Comparison of ENCODE assay signal across 8 mouse cellular contexts in genomic region chr11:106032074-106032473, GRCm38 (mm10). TPM values are rescaled to one million over a fixed set of nuclear protein-coding genes. Genes with fewer than 3 reads are reported as not detected.
DNase-seq lines count a peak whose midpoint lies in the region; ATAC-seq lines count a peak whose summit lies in the region.
"Not testable (repeated sequence)": the region's sequence is repeated elsewhere in the genome, so short reads cannot be mapped to it uniquely, and the experiment has no call there.
"Had no signal": no experiment of that assay in that cellular context is flagged by ENCODE, and none has a peak within 500 bp of the region (broad histone marks: within the 10 kb centered on the region; RNA-seq: fewer than 3 reads in every experiment).

No protein-coding gene starts in this region.

- H3K27me3 ChIP-seq in forebrain, embryonic 13.5 days; heart, embryonic 15.5 days; intestine, embryonic 16.5 days (replicated peaks; ENCODE audit: control insufficient read depth, insufficient read depth, low read length); limb, embryonic 13.5 days; lung, embryonic 16.5 days (ENCODE audit: control insufficient read depth, insufficient read depth, low read depth, low read length); neural tube, embryonic 13.5 days: not testable (repeated sequence)

- H3K4me1 ChIP-seq in forebrain, embryonic 13.5 days; heart, embryonic 15.5 days (replicated peaks); intestine, embryonic 16.5 days (ENCODE audit: control insufficient read depth, insufficient read depth, low read length); limb, embryonic 13.5 days; lung, embryonic 16.5 days (replicated peaks; ENCODE audit: control insufficient read depth, insufficient read depth, low read length): not testable (repeated sequence)
- H3K4me1 ChIP-seq in neural tube, embryonic 13.5 days (replicated peaks) = peaks cover 16% of the 10 kb centered on the region

- H3K9me3 ChIP-seq in forebrain, embryonic 13.5 days (replicated peaks); heart, embryonic 15.5 days (replicated peaks); intestine, embryonic 16.5 days (ENCODE audit: control insufficient read depth, low read length); limb, embryonic 13.5 days; lung, embryonic 16.5 days (ENCODE audit: control insufficient read depth, low read length); neural tube, embryonic 13.5 days: not testable (repeated sequence)

- H3K4me2 ChIP-seq in forebrain, embryonic 13.5 days = peak overlapping the region; percentile 39; the same call in 1 of the 2 replicates
- H3K4me2 ChIP-seq in heart, embryonic 15.5 days = peak overlapping the region; percentile 48
- H3K4me2 ChIP-seq in intestine, embryonic 16.5 days (ENCODE audit: low read depth, low read length); limb, embryonic 13.5 days (replicated peaks): not testable (repeated sequence)
- H3K4me2 ChIP-seq in lung, embryonic 16.5 days (ENCODE audit: low read depth, low read length) = peak overlapping the region; percentile 34; the same call in 1 of the 2 replicates
- H3K4me2 ChIP-seq in neural tube, embryonic 13.5 days = peak overlapping the region; percentile 40; the same call in 1 of the 2 replicates

- WGBS in forebrain, embryonic 13.5 days = 19% methylated on average over 12 of the region's 25 CpGs
- 50% methylated on average over 11 of the region's 25 CpGs for WGBS in heart, embryonic 15.5 days
- 41% methylated on average over 1 of the region's 25 CpGs for WGBS in intestine, embryonic 16.5 days
- WGBS in limb, embryonic 13.5 days = 35% methylated on average over 11 of the region's 25 CpGs
- WGBS in lung, embryonic 16.5 days = 28% methylated on average over 6 of the region's 25 CpGs
- 39% methylated on average over 12 of the region's 25 CpGs for WGBS in neural tube, embryonic 13.5 days

- peak overlapping the region; percentile 50; the same call in 1 of the 2 replicates for H3K9ac ChIP-seq in forebrain, embryonic 13.5 days
- peak overlapping the region; percentile 46; the same call in 1 of the 2 replicates for H3K9ac ChIP-seq in heart, embryonic 15.5 days
- H3K9ac ChIP-seq in intestine, embryonic 16.5 days (ENCODE audit: low read depth, low read length) = not testable (repeated sequence)
- 0 out of 2 replicates have a peak overlapping the region, but pooled peaks have one; percentile 53 for H3K9ac ChIP-seq in limb, embryonic 13.5 days
- peak overlapping the region; percentile 49 for H3K9ac ChIP-seq in lung, embryonic 16.5 days (ENCODE audit: low read length)
- peak overlapping the region; percentile 63 for H3K9ac ChIP-seq in neural tube, embryonic 13.5 days

- not testable (repeated sequence) for H3K36me3 ChIP-seq in forebrain, embryonic 13.5 days (ENCODE audit: poor library complexity, severe bottlenecking); heart, embryonic 15.5 days; intestine, embryonic 16.5 days (ENCODE audit: control insufficient read depth, insufficient read depth, low read length); limb, embryonic 13.5 days; lung, embryonic 16.5 days (ENCODE audit: control insufficient read depth, insufficient read depth, low read length); neural tube, embryonic 13.5 days

- DNase-seq in cerebellum, adult 9-10 months = peak; percentile 42

- not testable (repeated sequence) for ATAC-seq in forebrain, embryonic 13.5 days; heart, embryonic 15.5 days (replicated peaks; ENCODE audit: insufficient number of reproducible peaks, insufficient read depth, low FRiP score, low read depth); intestine, embryonic 16.5 days; limb, embryonic 13.5 days (ENCODE audit: low FRiP score, low read depth); lung, embryonic 16.5 days (ENCODE audit: low read depth); neural tube, embryonic 13.5 days (ENCODE audit: low read depth)

- H3K27ac ChIP-seq in forebrain, embryonic 13.5 days = peak overlapping the region; percentile 51; the same call in 1 of the 2 replicates
- peak overlapping the region; percentile 57; the same call in 1 of the 2 replicates for H3K27ac ChIP-seq in heart, embryonic 15.5 days
- not testable (repeated sequence) for H3K27ac ChIP-seq in intestine, embryonic 16.5 days (ENCODE audit: low read length); limb, embryonic 13.5 days
- peak overlapping the region; percentile 57; the same call in 1 of the 2 replicates for H3K27ac ChIP-seq in lung, embryonic 16.5 days (ENCODE audit: low read length)
- peak overlapping the region; percentile 84 for H3K27ac ChIP-seq in neural tube, embryonic 13.5 days (replicated peaks)

- H3K4me3 ChIP-seq in forebrain, embryonic 13.5 days = peak overlapping the region; percentile 35
- peak overlapping the region; percentile 45 for H3K4me3 ChIP-seq in heart, embryonic 15.5 days
- peak overlapping the region; percentile 37 for H3K4me3 ChIP-seq in intestine, embryonic 16.5 days (ENCODE audit: low read length)
- H3K4me3 ChIP-seq in limb, embryonic 13.5 days = peak overlapping the region; percentile 41
- peak overlapping the region; percentile 45 for H3K4me3 ChIP-seq in lung, embryonic 16.5 days (ENCODE audit: low read length)
- H3K4me3 ChIP-seq in neural tube, embryonic 13.5 days = peak overlapping the region; percentile 37

RNA-seq across cellular contexts. Expression of gene Dcaf7, which starts 4.6 kb away (rescaled TPM):
- 82.1 and 99.4 TPM in 2 replicates for polyA plus RNA-seq in forebrain, embryonic 13.5 days (2015; fragmentation: Nextera tagmentation; extraction: Ambion mirVana)
- polyA plus RNA-seq in heart, embryonic 15.5 days (2015; fragmentation: Nextera tagmentation; extraction: Ambion mirVana) = 35.0 and 48.7 TPM in 2 replicates
- polyA plus RNA-seq in intestine, embryonic 16.5 days (2015; fragmentation: Nextera tagmentation; extraction: Ambion mirVana) = 42.7 and 48.0 TPM in 2 replicates
- 68.6 and 73.4 TPM in 2 replicates for polyA plus RNA-seq in limb, embryonic 13.5 days (2015; fragmentation: Nextera tagmentation; extraction: Ambion mirVana)
- polyA plus RNA-seq in lung, embryonic 16.5 days (2015; fragmentation: Nextera tagmentation; extraction: Ambion mirVana) = 58.8 and 63.4 TPM in 2 replicates
- polyA plus RNA-seq in neural tube, embryonic 13.5 days (2015; fragmentation: Nextera tagmentation; extraction: Ambion mirVana) = 110 and 116 TPM in 2 replicates

RNA-seq across cellular contexts. Expression of gene Kcnh6, which starts 24.1 kb away (rescaled TPM):
- polyA plus RNA-seq in forebrain, embryonic 13.5 days (2015; fragmentation: Nextera tagmentation; extraction: Ambion mirVana) = 0.40 and 0.54 TPM in 2 replicates
- 0.08 and 0.46 TPM in 2 replicates for polyA plus RNA-seq in heart, embryonic 15.5 days (2015; fragmentation: Nextera tagmentation; extraction: Ambion mirVana)
- 2.1 and 2.6 TPM in 2 replicates for polyA plus RNA-seq in intestine, embryonic 16.5 days (2015; fragmentation: Nextera tagmentation; extraction: Ambion mirVana)
- 0.22 and 0.23 TPM in 2 replicates for polyA plus RNA-seq in limb, embryonic 13.5 days (2015; fragmentation: Nextera tagmentation; extraction: Ambion mirVana)
- 0.23 and 0.34 TPM in 2 replicates for polyA plus RNA-seq in lung, embryonic 16.5 days (2015; fragmentation: Nextera tagmentation; extraction: Ambion mirVana)
- polyA plus RNA-seq in neural tube, embryonic 13.5 days (2015; fragmentation: Nextera tagmentation; extraction: Ambion mirVana) = 9.2 and 16.7 TPM in 2 replicates

RNA-seq across cellular contexts. Expression of gene Taco1, which starts 33.8 kb away (rescaled TPM):
- 8.9 and 9.6 TPM in 2 replicates for polyA plus RNA-seq in forebrain, embryonic 13.5 days (2015; fragmentation: Nextera tagmentation; extraction: Ambion mirVana)
- 10.1 and 11.5 TPM in 2 replicates for polyA plus RNA-seq in heart, embryonic 15.5 days (2015; fragmentation: Nextera tagmentation; extraction: Ambion mirVana)
- polyA plus RNA-seq in intestine, embryonic 16.5 days (2015; fragmentation: Nextera tagmentation; extraction: Ambion mirVana) = 14.0 and 17.7 TPM in 2 replicates
- 8.6 and 9.7 TPM in 2 replicates for polyA plus RNA-seq in limb, embryonic 13.5 days (2015; fragmentation: Nextera tagmentation; extraction: Ambion mirVana)
- polyA plus RNA-seq in lung, embryonic 16.5 days (2015; fragmentation: Nextera tagmentation; extraction: Ambion mirVana) = 8.6 and 10.4 TPM in 2 replicates
- 7.5 and 8.9 TPM in 2 replicates for polyA plus RNA-seq in neural tube, embryonic 13.5 days (2015; fragmentation: Nextera tagmentation; extraction: Ambion mirVana)

RNA-seq across cellular contexts. Expression of gene Ace3, which starts 37.6 kb away (rescaled TPM):
- polyA plus RNA-seq in forebrain, embryonic 13.5 days (2015; fragmentation: Nextera tagmentation; extraction: Ambion mirVana) = not detected in 2 replicates
- polyA plus RNA-seq in heart, embryonic 15.5 days (2015; fragmentation: Nextera tagmentation; extraction: Ambion mirVana) = not detected in 2 replicates
- polyA plus RNA-seq in intestine, embryonic 16.5 days (2015; fragmentation: Nextera tagmentation; extraction: Ambion mirVana) = 0.07 TPM in 1 of 2 replicates, not detected in the other
- polyA plus RNA-seq in limb, embryonic 13.5 days (2015; fragmentation: Nextera tagmentation; extraction: Ambion mirVana) = not detected in 2 replicates
- 0.34 and 0.45 TPM in 2 replicates for polyA plus RNA-seq in lung, embryonic 16.5 days (2015; fragmentation: Nextera tagmentation; extraction: Ambion mirVana)
- polyA plus RNA-seq in neural tube, embryonic 13.5 days (2015; fragmentation: Nextera tagmentation; extraction: Ambion mirVana) = not detected in 2 replicates
- polyA plus RNA-seq: CD4-positive, CD25-positive, alpha-beta regulatory T cell, adult 4 months had no signal

RNA-seq across cellular contexts. Expression of gene Map3k3, which starts 52.3 kb away (rescaled TPM):
- 9.5 and 11.9 TPM in 2 replicates for polyA plus RNA-seq in forebrain, embryonic 13.5 days (2015; fragmentation: Nextera tagmentation; extraction: Ambion mirVana)
- polyA plus RNA-seq in heart, embryonic 15.5 days (2015; fragmentation: Nextera tagmentation; extraction: Ambion mirVana) = 19.2 and 24.9 TPM in 2 replicates
- 5.7 and 6.1 TPM in 2 replicates for polyA plus RNA-seq in intestine, embryonic 16.5 days (2015; fragmentation: Nextera tagmentation; extraction: Ambion mirVana)
- 25.3 and 27.1 TPM in 2 replicates for polyA plus RNA-seq in limb, embryonic 13.5 days (2015; fragmentation: Nextera tagmentation; extraction: Ambion mirVana)
- polyA plus RNA-seq in lung, embryonic 16.5 days (2015; fragmentation: Nextera tagmentation; extraction: Ambion mirVana) = 13.9 and 15.8 TPM in 2 replicates
- polyA plus RNA-seq in neural tube, embryonic 13.5 days (2015; fragmentation: Nextera tagmentation; extraction: Ambion mirVana) = 15.9 and 18.0 TPM in 2 replicates
